Mouse (Mus musculus) forebrain, embryonic 14.5 days (tissue): Measurements from ENCODE around the gene Trmt13. TPM values are rescaled to one million over a fixed set of nuclear protein-coding genes. Genes with fewer than 3 reads are reported as not detected.
A peak's percentile ranks its signal among the peaks of the same experiment; 100 is the strongest.
"Not testable (repeated sequence)": the region's sequence is repeated elsewhere in the genome, so short reads cannot be mapped to it uniquely, and the experiment has no call there.

ENCODE experiments used
- ATAC-seq: fragments of 200-750 bp; cut with Nextera tagmentation; 2 replicates; pipeline ENCODE4 v1.8.0; 2017; ENCODE audit warnings: mild to moderate bottlenecking, moderate library complexity
- DNase-seq: peaks from one replicate; pipeline ENCODE4 v3.0.0-alpha.2; 2015; ENCODE audit warnings: low spot score
- H3K27ac ChIP-seq: fragments of 300-500 bp; sonication (generic); 2 replicates; pipeline ENCODE4 v1.5.1; 2014; ENCODE audit warnings: low read depth, mild to moderate bottlenecking, control low read depth, low read length, moderate library complexity
- H3K27me3 ChIP-seq: fragments of 300-500 bp; sonication (generic); replicated peaks from 2 replicates; pipeline ENCODE4 v1.6.1; 2014; ENCODE audit warnings: low read length, control low read depth, mixed read lengths; ENCODE audit not compliant: control insufficient read depth, insufficient read depth
- H3K36me3 ChIP-seq: fragments of 300-500 bp; sonication (generic); 2 replicates; pipeline ENCODE4 v1.6.1; 2014; ENCODE audit warnings: low read length, control low read depth; ENCODE audit not compliant: control insufficient read depth, insufficient read depth
- H3K4me1 ChIP-seq: fragments of 300-500 bp; sonication (generic); 2 replicates; pipeline ENCODE4 v1.6.1; 2014; ENCODE audit warnings: antibody characterized with exemption, low read length, control low read depth; ENCODE audit not compliant: control insufficient read depth, insufficient read depth
- H3K4me2 ChIP-seq: fragments of 300-500 bp; sonication (generic); 2 replicates; pipeline ENCODE4 v1.6.1; 2014; ENCODE audit warnings: mild to moderate bottlenecking, control low read depth, low read length
- H3K4me3 ChIP-seq: fragments of 300-500 bp; sonication (generic); 2 replicates; pipeline ENCODE4 v1.5.1; 2014; ENCODE audit warnings: low read depth, low read length, control low read depth
- H3K9ac ChIP-seq: fragments of 300-500 bp; sonication (generic); 2 replicates; pipeline ENCODE4 v1.6.1; 2014; ENCODE audit warnings: mild to moderate bottlenecking, low read length, control low read depth, moderate library complexity
- H3K9me3 ChIP-seq: fragments of 300-500 bp; sonication (generic); replicated peaks from 2 replicates; pipeline ENCODE4 v1.6.1; 2016; ENCODE audit warnings: low read length, control low read depth, mixed read lengths; ENCODE audit not compliant: control insufficient read depth
- WGBS: fragments of 180-500 bp; shearing (Covaris S2); extraction: QIAGEN DNeasy Blood & Tissue Kit; methylation state at CpG from one replicate; pipeline ENCODE4 v1.1.7; 2014; 5-methylcytosine and 5-hydroxymethylcytosine counted together
- polyA plus RNA-seq: library from polyadenylated mRNA; unstranded; fragments of >200 nt; fragmentation: Nextera tagmentation; extraction: Ambion mirVana; gene quantifications from 2 replicates; pipeline ENCODE4 v1.2.1, GENCODE M21; 2014

The Trmt13 gene
- 14.1 and 19.6 TPM in 2 replicates for polyA plus RNA-seq

DNA sequence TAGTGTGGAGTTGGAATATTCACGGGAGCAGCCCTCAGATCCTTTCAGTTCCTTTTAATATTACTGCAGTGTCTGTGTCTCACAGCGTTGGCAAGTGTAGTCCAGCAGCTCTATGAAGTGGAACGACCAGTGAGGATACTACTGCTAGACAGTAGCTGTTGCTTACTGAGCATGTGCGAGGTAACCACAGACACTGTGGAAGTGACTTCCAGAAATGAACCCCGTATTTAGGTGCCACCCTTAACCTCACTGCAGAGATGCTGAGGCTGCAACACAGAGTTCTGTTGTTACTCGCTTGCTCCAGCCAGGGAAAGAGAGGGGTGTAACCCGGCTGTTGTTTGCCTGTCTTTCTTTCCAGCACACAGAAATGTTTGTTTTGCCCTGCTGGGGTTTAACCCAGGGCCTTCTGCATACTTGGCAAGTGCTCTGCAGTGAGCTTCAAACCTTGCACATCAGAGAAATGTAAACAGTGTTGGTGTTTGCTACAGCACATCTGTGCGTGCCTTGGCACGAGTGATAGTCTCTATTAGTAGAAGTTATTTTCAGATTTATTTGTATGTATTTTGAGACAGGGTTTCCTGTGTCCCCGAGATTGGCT, at the start of gene Trmt13:
Gene Trmt13, minus strand, starts transcription at position 293 of the 598 bp plus-strand sequence.
- Histone ChIP-seq H3K4me3 (no peak within 1 kb of the TSS), H3K36me3 (peaks cover 59% of the 10 kb centered on the region), H3K27ac (no peak within 1 kb of the TSS), H3K9me3 (no peaks in the 10 kb centered on the region), H3K4me2 (no peak within 1 kb of the TSS), H3K9ac (no peak within 1 kb of the TSS), H3K27me3 (no peaks in the 10 kb centered on the region), H3K4me1 (no peaks in the 10 kb centered on the region)
- no peak for DNase-seq
- no peak for ATAC-seq
- WGBS: 89% methylated on average over 10 of the region's 10 CpGs

DNA sequence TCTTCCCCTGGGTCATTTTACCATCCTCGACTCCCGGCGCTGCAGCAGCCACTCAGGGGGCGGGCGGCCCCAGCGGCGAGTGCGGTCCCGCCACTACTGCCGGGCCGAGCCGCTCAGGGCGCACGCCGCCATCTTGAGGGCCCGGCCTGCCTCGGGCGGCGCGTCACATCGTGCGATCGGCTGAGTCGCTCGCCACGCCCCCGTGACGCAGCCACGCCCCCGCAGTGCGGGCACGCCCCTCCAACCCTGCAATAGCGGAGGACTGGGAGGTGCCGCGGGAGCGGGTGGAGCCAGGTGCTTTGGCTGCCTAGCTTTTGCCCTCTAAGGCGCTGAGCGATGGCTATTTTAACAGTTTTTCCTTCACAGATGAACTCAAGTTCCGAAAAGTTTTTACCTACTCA, 48.1 kb upstream of the Trmt13 start, which contains the start of gene Mfsd14a:
Gene Mfsd14a, minus strand, starts transcription at position 215 of the 401 bp plus-strand sequence.
- H3K27ac ChIP-seq: peak within 1 kb of the TSS; percentile 94
- peaks cover 17% of the 10 kb centered on the region for H3K4me1 ChIP-seq
- no peaks in the 10 kb centered on the region for H3K27me3 ChIP-seq
- peak within 1 kb of the TSS; percentile 97 for H3K4me3 ChIP-seq
- H3K9me3 ChIP-seq: no peaks in the 10 kb centered on the region
- H3K9ac ChIP-seq: peak within 1 kb of the TSS; percentile 98
- DNase-seq (peak; percentile 96), ATAC-seq (peak; percentile 99)
- no peaks in the 10 kb centered on the region for H3K36me3 ChIP-seq
- H3K4me2 ChIP-seq: peak within 1 kb of the TSS; percentile 63
- under 1% methylated on average over 39 of the region's 39 CpGs for WGBS

DNA sequence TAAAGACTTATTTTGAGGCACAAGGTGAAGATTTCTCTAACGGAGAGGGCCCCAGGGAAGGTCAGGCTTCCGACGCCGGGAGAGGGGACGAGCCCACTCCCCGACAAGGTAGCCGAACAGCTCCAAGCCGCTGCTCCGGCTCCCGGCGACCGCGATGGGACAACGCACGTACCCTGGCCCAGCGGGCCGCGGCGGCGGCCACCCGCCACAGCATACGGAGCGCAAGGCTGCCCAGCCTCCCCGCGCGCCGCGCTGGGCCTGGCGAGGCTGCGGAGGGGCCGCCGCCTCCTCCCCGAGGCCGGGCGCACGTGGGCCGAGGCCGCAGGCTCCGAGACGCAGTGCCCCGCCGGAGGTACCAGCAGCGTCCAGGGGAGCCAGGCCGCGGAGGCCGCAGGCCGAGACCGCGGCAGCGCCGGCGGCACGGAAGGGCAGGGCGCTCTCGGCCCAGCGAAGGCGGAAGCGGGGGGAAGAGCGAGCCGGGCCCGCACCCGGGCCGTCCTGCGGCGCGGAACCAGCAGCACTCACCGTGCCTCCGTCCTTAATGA, 47.6 kb upstream of the Trmt13 start:
- Histone ChIP-seq H3K36me3 (no peaks in the 10 kb centered on the region), H3K27ac (peak overlapping the region; percentile 94), H3K9me3 (no peaks in the 10 kb centered on the region), H3K4me2 (peak overlapping the region; percentile 63), H3K9ac (peak overlapping the region; percentile 98), H3K4me3 (peak overlapping the region; percentile 97), H3K4me1 (peaks cover 17% of the 10 kb centered on the region), H3K27me3 (no peaks in the 10 kb centered on the region)
- DNase-seq: peak; percentile 41
- ATAC-seq: peak; percentile 84
- WGBS: under 1% methylated on average over 52 of the region's 68 CpGs

DNA sequence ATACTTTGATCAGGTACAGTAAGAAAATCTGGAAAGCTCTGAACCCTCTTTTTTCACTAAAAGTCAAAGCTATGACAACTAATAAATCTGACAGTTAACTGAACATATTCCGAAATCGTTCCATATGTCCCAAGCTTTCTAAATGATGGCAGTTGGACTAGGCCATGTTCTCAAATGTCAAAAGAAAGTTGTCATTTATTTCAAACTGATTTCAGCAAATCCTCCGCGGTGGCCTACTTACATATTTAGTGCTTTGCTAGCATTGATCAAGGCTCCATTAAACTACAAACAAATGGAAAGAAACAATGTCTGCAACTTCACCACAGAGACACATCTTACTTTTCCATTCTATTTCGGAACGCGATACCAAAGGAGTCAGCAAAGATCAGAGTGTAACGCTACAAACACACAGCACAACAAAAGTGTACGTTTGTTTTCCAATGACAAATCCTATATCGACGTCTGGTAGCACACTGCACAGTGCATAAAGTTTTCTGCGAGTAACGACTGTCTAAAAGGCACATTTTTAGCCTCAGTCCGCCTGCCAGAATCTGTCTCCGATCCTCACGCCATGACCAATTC, 47.0 kb upstream of the Trmt13 start:
- DNase-seq (peak; percentile 22), ATAC-seq (no peak)
- 7% methylated on average over 16 of the region's 16 CpGs for WGBS

DNA sequence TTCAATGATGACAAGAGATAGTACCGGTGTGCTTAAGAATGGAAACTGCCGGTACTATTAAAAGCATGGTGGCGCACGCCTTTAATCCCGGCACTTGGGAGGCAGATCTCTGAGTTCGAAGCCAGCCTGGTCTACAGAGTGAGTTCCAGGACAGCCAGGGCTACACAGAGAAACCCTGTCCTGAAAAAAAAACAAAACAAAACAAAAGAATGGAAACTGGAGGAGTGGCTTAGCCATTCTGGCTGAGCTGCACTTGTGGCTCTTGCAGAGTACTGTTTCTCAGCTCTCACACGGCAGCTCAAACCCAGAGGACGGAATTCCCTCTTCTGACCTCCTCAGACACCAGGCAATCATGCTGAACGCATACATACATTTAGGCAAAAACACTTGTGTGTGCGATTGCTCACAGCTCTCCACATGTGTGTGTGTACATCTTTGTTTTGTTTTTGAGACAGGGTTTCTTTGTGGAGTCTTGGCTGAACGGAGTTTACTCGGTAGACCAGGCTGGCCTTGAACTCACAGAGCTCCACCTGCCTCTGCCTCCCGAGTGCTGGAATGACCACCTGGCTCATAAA, 45.6 kb upstream of the Trmt13 start:
- no peak overlapping the region for H3K4me3 ChIP-seq
- no peak overlapping the region for H3K27ac ChIP-seq
- DNase-seq (no peak), ATAC-seq (no peak)
- no peaks in the 10 kb centered on the region for H3K9me3 ChIP-seq
- WGBS: 85% methylated on average over 13 of the region's 13 CpGs
- peaks cover 17% of the 10 kb centered on the region for H3K4me1 ChIP-seq
- H3K36me3 ChIP-seq: no peaks in the 10 kb centered on the region
- no peak overlapping the region for H3K9ac ChIP-seq
- H3K4me2 ChIP-seq: peak overlapping the region; percentile 7; the same call in 1 of the 2 replicates
- no peaks in the 10 kb centered on the region for H3K27me3 ChIP-seq

More for the DNA sequence above, 47.0 kb upstream of the Trmt13 start:
- Histone ChIP-seq H3K4me3 (peak overlapping the region; percentile 97), H3K4me2 (peak overlapping the region; percentile 63), H3K36me3 (no peaks in the 10 kb centered on the region), H3K9ac (peak overlapping the region; percentile 98), H3K27ac (peak overlapping the region; percentile 94), H3K9me3 (no peaks in the 10 kb centered on the region), H3K4me1 (peaks cover 17% of the 10 kb centered on the region), H3K27me3 (no peaks in the 10 kb centered on the region)

DNA sequence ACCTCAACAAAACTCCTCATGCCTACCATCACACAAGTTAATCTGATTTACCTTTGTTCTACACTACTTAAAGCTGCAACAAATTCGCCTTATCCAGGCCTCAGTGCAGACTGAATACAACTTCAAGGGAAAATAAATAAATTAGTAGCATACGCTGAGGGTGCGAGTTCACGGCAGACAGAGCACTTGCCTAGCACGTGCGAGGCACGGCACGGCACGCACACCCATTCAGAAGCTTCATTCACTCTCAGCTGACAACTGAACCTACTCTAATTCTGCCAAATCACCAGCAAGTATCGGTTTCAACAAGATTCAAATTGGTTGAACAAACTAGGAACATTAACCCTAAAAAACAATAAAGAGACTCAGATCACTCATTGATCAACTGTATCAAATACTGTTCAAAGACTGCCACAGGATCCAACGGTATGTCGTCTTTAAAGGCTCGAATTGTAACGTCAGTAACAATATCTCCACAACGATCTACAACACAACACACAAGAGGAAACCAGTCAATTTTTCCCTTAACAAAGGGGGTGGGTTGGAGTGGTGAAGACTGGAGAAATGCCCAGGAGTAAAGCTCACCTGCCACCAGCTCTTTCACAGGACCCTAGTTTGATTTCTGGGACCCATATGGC, 44.7 kb upstream of the Trmt13 start:
- no peak overlapping the region for H3K9ac ChIP-seq
- no peaks in the 10 kb centered on the region for H3K9me3 ChIP-seq
- peaks cover 17% of the 10 kb centered on the region for H3K4me1 ChIP-seq
- H3K4me2 ChIP-seq: no peak overlapping the region
- H3K27me3 ChIP-seq: no peaks in the 10 kb centered on the region
- WGBS: 57% methylated on average over 15 of the region's 15 CpGs
- ATAC-seq (no peak), DNase-seq (no peak)
- no peak overlapping the region for H3K27ac ChIP-seq
- H3K36me3 ChIP-seq: no peaks in the 10 kb centered on the region
- no peak overlapping the region for H3K4me3 ChIP-seq

DNA sequence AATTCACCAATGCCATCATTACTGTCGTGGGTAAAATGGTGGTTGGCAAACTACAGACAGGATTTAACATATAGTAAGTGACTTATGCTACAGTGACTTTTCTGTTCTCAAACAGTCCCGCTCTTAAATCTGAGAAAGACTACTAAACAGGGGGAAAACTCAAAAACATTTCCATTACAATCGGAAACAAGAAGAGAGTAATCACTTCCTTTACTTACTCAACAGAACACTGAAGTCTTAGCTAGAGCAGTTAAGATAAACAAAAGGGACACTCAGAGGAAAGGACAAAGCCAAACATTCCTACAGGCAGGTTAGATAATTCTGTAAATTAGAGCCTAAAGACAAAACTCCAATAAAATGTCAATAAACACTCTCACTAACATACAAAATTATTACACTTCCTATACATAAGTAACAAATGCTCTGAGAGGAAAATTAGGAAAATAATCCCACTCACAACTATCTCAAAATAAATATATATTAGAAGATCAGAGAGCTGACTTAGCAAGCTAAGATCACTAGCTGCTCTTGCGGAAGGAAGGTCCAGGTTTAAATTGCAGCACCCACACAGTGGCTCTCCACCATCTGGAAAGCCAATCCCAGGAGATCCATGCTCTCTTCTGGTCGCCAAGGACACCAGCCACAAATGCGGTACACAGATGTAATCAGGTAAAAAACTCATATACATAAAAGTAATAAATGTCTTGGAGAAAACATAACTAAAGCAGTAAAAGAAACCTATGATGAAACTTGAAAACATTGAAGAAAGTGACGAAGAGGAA, 42.0 kb upstream of the Trmt13 start:
- ATAC-seq: no peak
- H3K4me2 ChIP-seq: no peak overlapping the region
- no peak for DNase-seq
- H3K27me3 ChIP-seq: no peaks in the 10 kb centered on the region
- no peak overlapping the region for H3K9ac ChIP-seq
- H3K4me3 ChIP-seq: no peak overlapping the region
- WGBS: 86% methylated on average over 7 of the region's 7 CpGs
- no peaks in the 10 kb centered on the region for H3K36me3 ChIP-seq
- peaks cover 22% of the 10 kb centered on the region for H3K4me1 ChIP-seq
- no peak overlapping the region for H3K27ac ChIP-seq
- H3K9me3 ChIP-seq: no peaks in the 10 kb centered on the region

DNA sequence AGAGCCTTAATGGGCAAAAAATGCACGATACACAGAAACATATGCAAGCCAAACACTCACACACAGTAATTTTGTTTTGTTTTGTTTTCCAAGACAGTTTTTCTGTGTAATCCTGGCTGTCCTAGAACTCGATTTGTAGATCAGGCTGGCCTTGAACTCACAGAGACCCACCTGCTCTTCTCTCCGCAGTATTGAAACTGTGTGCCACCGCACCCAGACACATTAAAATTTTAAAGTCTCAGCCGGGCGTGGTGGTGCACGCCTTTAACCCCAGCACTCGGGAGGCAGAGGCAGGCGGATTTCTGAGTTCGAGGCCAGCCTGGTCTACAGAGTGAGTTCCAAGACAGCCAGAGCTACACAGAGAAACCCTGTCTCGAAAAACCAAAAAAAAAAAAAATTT, 39.7 kb upstream of the Trmt13 start:
- H3K9me3 ChIP-seq, H3K27me3 ChIP-seq, H3K27ac ChIP-seq, H3K36me3 ChIP-seq, H3K4me3 ChIP-seq, ATAC-seq, DNase-seq, H3K4me1 ChIP-seq, H3K9ac ChIP-seq, H3K4me2 ChIP-seq: not testable (repeated sequence)
- 95% methylated on average over 10 of the region's 11 CpGs for WGBS
